Mouse (Mus musculus): ENCODE data around the gene Fblim1. TPM values are rescaled to one million over a fixed set of nuclear protein-coding genes. Genes with fewer than 3 reads are reported as not detected.

The Fblim1 gene
- polyA plus RNA-seq (2016; fragmentation: Nextera tagmentation; extraction: Ambion mirVana) = 4.0 and 5.3 TPM in 2 replicates

GRCm38 (mm10) chr4:141605861-141606260, at the start of gene Fblim1:
TSS of gene Fblim1 (minus strand) at chr4:141606096.
- H3K27me3 ChIP-seq (replicated peaks) = peaks cover 34% of the 10 kb centered on the region
- 57% methylated on average over 11 of the region's 11 CpGs for WGBS (ENCODE audit: insufficient replicate concordance)
- H3K4me2 ChIP-seq = no peak within 1 kb of the TSS
- no peak for ATAC-seq
- no peak within 1 kb of the TSS for H3K9ac ChIP-seq
- no peak within 1 kb of the TSS for H3K4me3 ChIP-seq
- no peak within 1 kb of the TSS for H3K27ac ChIP-seq
- H3K36me3 ChIP-seq = no peaks in the 10 kb centered on the region
- no peaks in the 10 kb centered on the region for H3K9me3 ChIP-seq (replicated peaks)
- H3K4me1 ChIP-seq = no peaks in the 10 kb centered on the region; the same call in 1 of the 2 replicates

GRCm38 (mm10) chr4:141654509-141654908, 48.6 kb upstream of the Fblim1 start:
- H3K27ac ChIP-seq = no peak overlapping the region
- H3K27me3 ChIP-seq (replicated peaks) = no peaks in the 10 kb centered on the region
- no peak for ATAC-seq
- peaks cover 36% of the 10 kb centered on the region for H3K36me3 ChIP-seq
- H3K4me1 ChIP-seq = peaks cover 27% of the 10 kb centered on the region
- 84% methylated on average over 6 of the region's 6 CpGs for WGBS (ENCODE audit: insufficient replicate concordance)
- H3K9me3 ChIP-seq (replicated peaks) = no peaks in the 10 kb centered on the region
- no peak overlapping the region for H3K9ac ChIP-seq
- no peak overlapping the region for H3K4me2 ChIP-seq
- H3K4me3 ChIP-seq = no peak overlapping the region

GRCm38 (mm10) chr4:141653813-141654212, 47.9 kb upstream of the Fblim1 start:
- no peaks in the 10 kb centered on the region for H3K27me3 ChIP-seq (replicated peaks)
- H3K9ac ChIP-seq = no peak overlapping the region
- no peak overlapping the region for H3K27ac ChIP-seq
- peaks cover 36% of the 10 kb centered on the region for H3K36me3 ChIP-seq
- peaks cover 27% of the 10 kb centered on the region for H3K4me1 ChIP-seq
- H3K9me3 ChIP-seq (replicated peaks) = no peaks in the 10 kb centered on the region
- 84% methylated on average over 13 of the region's 13 CpGs for WGBS (ENCODE audit: insufficient replicate concordance)
- no peak overlapping the region for H3K4me2 ChIP-seq
- no peak overlapping the region for H3K4me3 ChIP-seq
- no peak for ATAC-seq

GRCm38 (mm10) chr4:141653044-141653443, 47.1 kb upstream of the Fblim1 start:
- no peak for ATAC-seq

GRCm38 (mm10) chr4:141651944-141652343, 46.0 kb upstream of the Fblim1 start:
- Histone ChIP-seq H3K4me3 (no peak overlapping the region), H3K9me3 (replicated peaks) (no peaks in the 10 kb centered on the region), H3K27me3 (replicated peaks) (no peaks in the 10 kb centered on the region), H3K4me1 (peaks cover 14% of the 10 kb centered on the region), H3K4me2 (no peak overlapping the region), H3K27ac (no peak overlapping the region), H3K9ac (no peak overlapping the region), H3K36me3 (peaks cover 36% of the 10 kb centered on the region)
- WGBS (ENCODE audit: insufficient replicate concordance) = 86% methylated on average over 10 of the region's 10 CpGs
- no peak for ATAC-seq

More at GRCm38 (mm10) chr4:141653044-141653443, 47.1 kb upstream of the Fblim1 start:
- no peak overlapping the region for H3K4me2 ChIP-seq
- H3K9ac ChIP-seq = no peak overlapping the region
- no peaks in the 10 kb centered on the region for H3K27me3 ChIP-seq (replicated peaks)
- H3K9me3 ChIP-seq (replicated peaks) = no peaks in the 10 kb centered on the region
- H3K4me1 ChIP-seq = peaks cover 22% of the 10 kb centered on the region
- no peak overlapping the region for H3K27ac ChIP-seq
- no peak overlapping the region for H3K4me3 ChIP-seq
- WGBS (ENCODE audit: insufficient replicate concordance) = 68% methylated on average over 8 of the region's 8 CpGs
- H3K36me3 ChIP-seq = peaks cover 34% of the 10 kb centered on the region

GRCm38 (mm10) chr4:141651286-141651685, 45.4 kb upstream of the Fblim1 start:
- no peak for ATAC-seq
- Histone ChIP-seq H3K27ac (no peak overlapping the region), H3K9ac (no peak overlapping the region), H3K9me3 (replicated peaks) (no peaks in the 10 kb centered on the region), H3K4me1 (peaks cover 7% of the 10 kb centered on the region), H3K4me3 (no peak overlapping the region), H3K4me2 (no peak overlapping the region), H3K27me3 (replicated peaks) (no peaks in the 10 kb centered on the region), H3K36me3 (peaks cover 36% of the 10 kb centered on the region)
- WGBS (ENCODE audit: insufficient replicate concordance) = 83% methylated on average over 6 of the region's 6 CpGs

- 72% methylated on average over 6 of the region's 6 CpGs for WGBS (ENCODE audit: insufficient replicate concordance)
- no peak overlapping the region for H3K27ac ChIP-seq
- ATAC-seq = no peak
Observed at GRCm38 (mm10) chr4:141649244-141649643, 43.3 kb upstream of the Fblim1 start.

GRCm38 (mm10) chr4:141648262-141648661, 42.4 kb upstream of the Fblim1 start:
- Histone ChIP-seq H3K4me1 (no peaks in the 10 kb centered on the region), H3K27ac (no peak overlapping the region), H3K9me3 (replicated peaks) (no peaks in the 10 kb centered on the region), H3K4me2 (no peak overlapping the region), H3K36me3 (peaks cover 30% of the 10 kb centered on the region), H3K9ac (no peak overlapping the region), H3K27me3 (replicated peaks) (no peaks in the 10 kb centered on the region), H3K4me3 (no peak overlapping the region)
- WGBS (ENCODE audit: insufficient replicate concordance) = 86% methylated on average over 5 of the region's 5 CpGs
- ATAC-seq = no peak

More at GRCm38 (mm10) chr4:141649244-141649643, 43.3 kb upstream of the Fblim1 start:
- no peak overlapping the region for H3K4me3 ChIP-seq
- H3K9me3 ChIP-seq (replicated peaks) = no peaks in the 10 kb centered on the region
- peaks cover 36% of the 10 kb centered on the region for H3K36me3 ChIP-seq
- no peaks in the 10 kb centered on the region for H3K4me1 ChIP-seq
- no peak overlapping the region for H3K9ac ChIP-seq
- H3K27me3 ChIP-seq (replicated peaks) = no peaks in the 10 kb centered on the region
- no peak overlapping the region for H3K4me2 ChIP-seq

GRCm38 (mm10) chr4:141647187-141647586, 41.3 kb upstream of the Fblim1 start:
- peaks cover 32% of the 10 kb centered on the region for H3K36me3 ChIP-seq

GRCm38 (mm10) chr4:141645988-141646387, 40.1 kb upstream of the Fblim1 start:
- H3K4me1 ChIP-seq = no peaks in the 10 kb centered on the region
- WGBS (ENCODE audit: insufficient replicate concordance) = 82% methylated on average over 8 of the region's 8 CpGs

More at GRCm38 (mm10) chr4:141647187-141647586, 41.3 kb upstream of the Fblim1 start:
- ATAC-seq = no peak
- no peaks in the 10 kb centered on the region for H3K9me3 ChIP-seq (replicated peaks)
- H3K27ac ChIP-seq = no peak overlapping the region
- no peaks in the 10 kb centered on the region for H3K27me3 ChIP-seq (replicated peaks)
- no peak overlapping the region for H3K4me3 ChIP-seq
- no peak overlapping the region for H3K4me2 ChIP-seq
- H3K4me1 ChIP-seq = no peaks in the 10 kb centered on the region
- WGBS (ENCODE audit: insufficient replicate concordance) = 68% methylated on average over 3 of the region's 3 CpGs
- H3K9ac ChIP-seq = no peak overlapping the region

GRCm38 (mm10) chr4:141643118-141643855, 37.4 kb upstream of the Fblim1 start:
- H3K4me1 ChIP-seq = no peaks in the 10 kb centered on the region
- 70% methylated on average over 7 of the region's 7 CpGs for WGBS (ENCODE audit: insufficient replicate concordance)
- no peak overlapping the region for H3K9ac ChIP-seq
- H3K4me3 ChIP-seq = no peak overlapping the region
- H3K27me3 ChIP-seq (replicated peaks) = no peaks in the 10 kb centered on the region
- H3K27ac ChIP-seq = no peak overlapping the region
- ATAC-seq = no peak
- peaks cover 43% of the 10 kb centered on the region for H3K36me3 ChIP-seq
- H3K9me3 ChIP-seq (replicated peaks) = no peaks in the 10 kb centered on the region
- H3K4me2 ChIP-seq = no peak overlapping the region

More at GRCm38 (mm10) chr4:141645988-141646387, 40.1 kb upstream of the Fblim1 start:
- Histone ChIP-seq H3K9ac (no peak overlapping the region), H3K4me2 (no peak overlapping the region), H3K9me3 (replicated peaks) (no peaks in the 10 kb centered on the region), H3K36me3 (peaks cover 34% of the 10 kb centered on the region), H3K4me3 (no peak overlapping the region), H3K27me3 (replicated peaks) (no peaks in the 10 kb centered on the region), H3K27ac (no peak overlapping the region)
- ATAC-seq = no peak

- Histone ChIP-seq H3K4me3 (no peak overlapping the region), H3K9me3 (replicated peaks) (no peaks in the 10 kb centered on the region), H3K27ac (no peak overlapping the region), H3K4me1 (no peaks in the 10 kb centered on the region), H3K36me3 (peaks cover 44% of the 10 kb centered on the region), H3K9ac (no peak overlapping the region), H3K27me3 (replicated peaks) (no peaks in the 10 kb centered on the region), H3K4me2 (no peak overlapping the region)
- whole genome bisulfite sequencing (ENCODE audit: insufficient replicate concordance) = 84% methylated on average over 25 of the region's 25 CpGs
- ATAC-seq = no peak
Observed at GRCm38 (mm10) chr4:141641961-141642811, 36.3 kb upstream of the Fblim1 start.

Data from liver, embryonic 12.5 days (tissue).